Mouse (Mus musculus) cerebellum, adult 11 months (tissue): ENCODE data around the gene Fntb.

ENCODE experiments used
- DNase-seq: peaks from one replicate; pipeline ENCODE4 v3.0.0; 2022

The Fntb gene

GRCm38 (mm10) chr12:76965089-76965488, 199.7 kb downstream of the Fntb start:
- DNase-seq = no peak

- no peak for DNase-seq
These were observed 200.5 kb downstream of the Fntb start for GRCm38 (mm10) chr12:76965876-76966275.
